Mouse (Mus musculus) adrenal gland, postnatal 4 days (tissue): ENCODE results near the gene Cops2. TPM values are rescaled to one million over a fixed set of nuclear protein-coding genes. Genes with fewer than 3 reads are reported as not detected.

Experiments used
- DNase-seq, 2 experiments: peaks; one replicate each; pipeline ENCODE4 v3.0.0; 2021 to 2022; ENCODE audit warnings: low spot score in 2 of 2, mixed read lengths in 2 of 2
- total RNA-seq, 2 experiments: library from RNA; stranded (reverse); gene quantifications; 2 replicates each; pipeline ENCODE4 v1.2.3; 2021

Gene Cops2
- total RNA-seq, 2 experiments from 2014 or later: 144 to 145 TPM

GRCm38 (mm10) chr2:125783868-125784267 is 75.1 kb downstream of the Cops2 start:
- no peak for DNase-seq

DNA sequence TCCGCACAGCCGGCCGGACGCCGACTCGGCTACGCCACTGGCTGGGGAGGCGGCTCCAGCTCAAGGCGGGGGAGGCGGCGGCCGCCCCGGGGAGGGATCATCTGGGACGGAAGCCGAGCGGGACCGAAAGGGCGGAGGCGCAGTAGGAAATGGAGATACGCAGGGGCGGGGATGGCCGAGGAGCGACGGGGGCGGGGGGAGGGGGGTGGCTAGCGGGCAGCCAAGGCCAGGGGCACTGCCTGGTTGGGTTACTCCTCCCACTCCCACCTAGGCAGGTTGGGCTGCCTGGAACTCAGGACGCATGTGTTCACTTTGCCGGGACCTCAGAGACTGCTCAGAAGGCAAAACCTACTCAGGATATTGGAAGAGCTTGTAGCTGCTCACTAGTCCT is 76.2 kb downstream of the Cops2 start, which contains the start of gene Secisbp2l:
Secisbp2l (minus strand) TSS at position 152 of the 391 bp plus-strand sequence.
- peak; percentile 93 for DNase-seq

GRCm38 (mm10) chr2:125781978-125782718 is 76.8 kb downstream of the Cops2 start:
- DNase-seq: no peak

GRCm38 (mm10) chr2:125781006-125781405 is 77.9 kb downstream of the Cops2 start:
- no peak for DNase-seq

Other genes starting within 250 kb of the Cops2 start
- 1 to 10 TPM; 6.9 to 7.6 TPM for gene Cep152, start 234.0 kb downstream of the Cops2 start, total RNA-seq
- gene Eid1, start 186.0 kb downstream of the Cops2 start, total RNA-seq: 100 to 1,000 TPM; 207 to 216 TPM
- 1 to 10 TPM; 5.4 to 6.0 TPM for gene Shc4, start 135.0 kb downstream of the Cops2 start, total RNA-seq
- 10 to 100 TPM; 58.5 TPM for gene Secisbp2l, start 76.3 kb downstream of the Cops2 start, total RNA-seq
- gene Galk2, start within 50 bp of the Cops2 start, total RNA-seq: 10 to 100 TPM; 51.4 to 56.5 TPM
- gene Fgf7, start 175.5 kb upstream of the Cops2 start, total RNA-seq: 1 to 10 TPM; 1.9 to 2.1 TPM